Mouse (Mus musculus): ENCODE results near the gene Cmtm8. TPM values are rescaled to one million over a fixed set of nuclear protein-coding genes. Genes with fewer than 3 reads are reported as not detected.
A peak's percentile ranks its signal among the peaks of the same experiment; 100 is the strongest.

Gene Cmtm8
- total RNA-seq, 1 experiment: 1.8 TPM

- in situ Hi-C loops (cut with MboI; ENCODE audit: low sequenced_read_pairs in 2 of 2, unreplicated experiment in 2 of 2): no loop called here
- Histone ChIP-seq H3K4me3 (ENCODE audit: insufficient read depth in 1 of 2, low read depth in 1 of 2, low read length in 2 of 2, poor library complexity in 1 of 2, severe bottlenecking in 1 of 2) (no peak overlapping the region), H3K9me3 (ENCODE audit: control insufficient read depth, insufficient read depth, low read depth, low read length) (no peaks in the 10 kb centered on the region), H3K4me1 (ENCODE audit: control insufficient read depth in 2 of 2, insufficient read depth in 2 of 2, low read length in 2 of 2, poor library complexity in 1 of 2) (peaks cover 0 to 7% of the 10 kb centered on the region in 2 experiments; a peak in 2 of 4 replicates), H3K9ac (ENCODE audit: insufficient read depth, low read depth, low read length, poor library complexity, severe bottlenecking) (no peak overlapping the region), H3K27ac (ENCODE audit: insufficient read depth, low read depth, low read length, poor library complexity, severe bottlenecking) (no peak overlapping the region), H3K36me3 (ENCODE audit: control insufficient read depth, insufficient read depth, low read length, poor library complexity, severe bottlenecking) (peaks cover 8% of the 10 kb centered on the region)
- TF ChIP-seq CHD2 (IDR thresholded peaks at IDR 0.05; ENCODE audit: low read depth, low read length) (no peak), ZC3H11A (IDR thresholded peaks at IDR 0.05; ENCODE audit: borderline replicate concordance, low read depth, low read length) (no peak), HCFC1 (IDR thresholded peaks at IDR 0.05; ENCODE audit: borderline replicate concordance, insufficient read depth, low read length) (no peak), ZNF384 (IDR thresholded peaks at IDR 0.05; ENCODE audit: low read depth, low read length) (no peak)
- no peak for DNase-seq (ENCODE audit: low read depth, low spot score)
These were observed 75.9 kb downstream of the Cmtm8 start for GRCm38 (mm10) chr9:114768066-114768465.

GRCm38 (mm10) chr9:114767507-114767906 is 76.4 kb downstream of the Cmtm8 start:
- no peak for DNase-seq (ENCODE audit: low read depth, low spot score)
- H3K36me3 ChIP-seq (ENCODE audit: control insufficient read depth, insufficient read depth, low read length, poor library complexity, severe bottlenecking): peaks cover 7% of the 10 kb centered on the region
- H3K4me1 ChIP-seq (ENCODE audit: control insufficient read depth in 2 of 2, insufficient read depth in 2 of 2, low read length in 2 of 2, poor library complexity in 1 of 2): peaks cover 0 to 7% of the 10 kb centered on the region in 2 experiments; a peak in 2 of 4 replicates
- H3K9me3 ChIP-seq (ENCODE audit: control insufficient read depth, insufficient read depth, low read depth, low read length): no peaks in the 10 kb centered on the region
- no peak for TF ChIP-seq HCFC1 (IDR thresholded peaks at IDR 0.05; ENCODE audit: borderline replicate concordance, insufficient read depth, low read length)
- no peak for TF ChIP-seq ZC3H11A (IDR thresholded peaks at IDR 0.05; ENCODE audit: borderline replicate concordance, low read depth, low read length)
- no peak for TF ChIP-seq CHD2 (IDR thresholded peaks at IDR 0.05; ENCODE audit: low read depth, low read length)
- TF ChIP-seq ZNF384 (IDR thresholded peaks at IDR 0.05; ENCODE audit: low read depth, low read length): no peak
- TF ChIP-seq MAFK (IDR thresholded peaks at IDR 0.05; ENCODE audit: insufficient read depth, low read depth, low read length): no peak
- in situ Hi-C loops (cut with MboI; ENCODE audit: low sequenced_read_pairs in 2 of 2, unreplicated experiment in 2 of 2): no loop called here
- no peak overlapping the region for H3K27ac ChIP-seq (ENCODE audit: insufficient read depth, low read depth, low read length, poor library complexity, severe bottlenecking)
- no peak overlapping the region for H3K9ac ChIP-seq (ENCODE audit: insufficient read depth, low read depth, low read length, poor library complexity, severe bottlenecking)
- H3K4me3 ChIP-seq (ENCODE audit: insufficient read depth in 1 of 2, low read depth in 1 of 2, low read length in 2 of 2, poor library complexity in 1 of 2, severe bottlenecking in 1 of 2): no peak overlapping the region

- Histone ChIP-seq H3K4me1 (ENCODE audit: control insufficient read depth in 2 of 2, insufficient read depth in 2 of 2, low read length in 2 of 2, poor library complexity in 1 of 2) (peaks cover 0 to 7% of the 10 kb centered on the region in 2 experiments; a peak in 2 of 4 replicates), H3K9me3 (ENCODE audit: control insufficient read depth, insufficient read depth, low read depth, low read length) (no peaks in the 10 kb centered on the region), H3K4me3 (ENCODE audit: insufficient read depth in 1 of 2, low read depth in 1 of 2, low read length in 2 of 2, poor library complexity in 1 of 2, severe bottlenecking in 1 of 2) (no peak overlapping the region), H3K27ac (ENCODE audit: insufficient read depth, low read depth, low read length, poor library complexity, severe bottlenecking) (no peak overlapping the region), H3K36me3 (ENCODE audit: control insufficient read depth, insufficient read depth, low read length, poor library complexity, severe bottlenecking) (peaks cover 3% of the 10 kb centered on the region; the same call in 1 of the 2 replicates), H3K9ac (ENCODE audit: insufficient read depth, low read depth, low read length, poor library complexity, severe bottlenecking) (no peak overlapping the region)
- no peak for DNase-seq (ENCODE audit: low read depth, low spot score)
- in situ Hi-C loops (cut with MboI; ENCODE audit: low sequenced_read_pairs in 2 of 2, unreplicated experiment in 2 of 2): no loop called here
- no peak for TF ChIP-seq ZC3H11A (IDR thresholded peaks at IDR 0.05; ENCODE audit: borderline replicate concordance, low read depth, low read length)
- no peak for TF ChIP-seq HCFC1 (IDR thresholded peaks at IDR 0.05; ENCODE audit: borderline replicate concordance, insufficient read depth, low read length)
- no peak for TF ChIP-seq ZNF384 (IDR thresholded peaks at IDR 0.05; ENCODE audit: low read depth, low read length)
- TF ChIP-seq CHD2 (IDR thresholded peaks at IDR 0.05; ENCODE audit: low read depth, low read length): no peak
These were observed 76.9 kb downstream of the Cmtm8 start for GRCm38 (mm10) chr9:114767030-114767429.

- no peak overlapping the region for H3K27ac ChIP-seq (ENCODE audit: insufficient read depth, low read depth, low read length, poor library complexity, severe bottlenecking)
- in situ Hi-C loops (cut with MboI; ENCODE audit: low sequenced_read_pairs in 2 of 2, unreplicated experiment in 2 of 2): no loop called here
- H3K9ac ChIP-seq (ENCODE audit: insufficient read depth, low read depth, low read length, poor library complexity, severe bottlenecking): no peak overlapping the region
- H3K4me3 ChIP-seq (ENCODE audit: insufficient read depth in 1 of 2, low read depth in 1 of 2, low read length in 2 of 2, poor library complexity in 1 of 2, severe bottlenecking in 1 of 2): no peak overlapping the region
- DNase-seq (ENCODE audit: low read depth, low spot score): peak; percentile 58
- no peaks in the 10 kb centered on the region for H3K9me3 ChIP-seq (ENCODE audit: control insufficient read depth, insufficient read depth, low read depth, low read length)
- TF ChIP-seq ZC3H11A (IDR thresholded peaks at IDR 0.05; ENCODE audit: borderline replicate concordance, low read depth, low read length) (no peak), ZNF384 (IDR thresholded peaks at IDR 0.05; ENCODE audit: low read depth, low read length) (no peak), MAFK (IDR thresholded peaks at IDR 0.05; ENCODE audit: insufficient read depth, low read depth, low read length) (no peak), CHD2 (IDR thresholded peaks at IDR 0.05; ENCODE audit: low read depth, low read length) (no peak), HCFC1 (IDR thresholded peaks at IDR 0.05; ENCODE audit: borderline replicate concordance, insufficient read depth, low read length) (no peak)
- peaks cover 0 to 16% of the 10 kb centered on the region in 2 experiments; a peak in 2 of 4 replicates for H3K4me1 ChIP-seq (ENCODE audit: control insufficient read depth in 2 of 2, insufficient read depth in 2 of 2, low read length in 2 of 2, poor library complexity in 1 of 2)
- H3K36me3 ChIP-seq (ENCODE audit: control insufficient read depth, insufficient read depth, low read length, poor library complexity, severe bottlenecking): peaks cover 7% of the 10 kb centered on the region; the same call in 1 of the 2 replicates
These were observed 80.6 kb downstream of the Cmtm8 start for GRCm38 (mm10) chr9:114763341-114763740.

GRCm38 (mm10) chr9:114761848-114762247 is 82.1 kb downstream of the Cmtm8 start:
- Histone ChIP-seq H3K9me3 (ENCODE audit: control insufficient read depth, insufficient read depth, low read depth, low read length) (no peaks in the 10 kb centered on the region), H3K36me3 (ENCODE audit: control insufficient read depth, insufficient read depth, low read length, poor library complexity, severe bottlenecking) (peaks cover 13% of the 10 kb centered on the region; the same call in 1 of the 2 replicates), H3K9ac (ENCODE audit: insufficient read depth, low read depth, low read length, poor library complexity, severe bottlenecking) (no peak overlapping the region), H3K4me3 (ENCODE audit: insufficient read depth in 1 of 2, low read depth in 1 of 2, low read length in 2 of 2, poor library complexity in 1 of 2, severe bottlenecking in 1 of 2) (no peak overlapping the region), H3K4me1 (ENCODE audit: control insufficient read depth in 2 of 2, insufficient read depth in 2 of 2, low read length in 2 of 2, poor library complexity in 1 of 2) (peaks cover 0 to 8% of the 10 kb centered on the region in 2 experiments; a peak in 2 of 4 replicates), H3K27ac (ENCODE audit: insufficient read depth, low read depth, low read length, poor library complexity, severe bottlenecking) (no peak overlapping the region)
- TF ChIP-seq ZC3H11A (IDR thresholded peaks at IDR 0.05; ENCODE audit: borderline replicate concordance, low read depth, low read length): no peak
- no peak for TF ChIP-seq MAFK (IDR thresholded peaks at IDR 0.05; ENCODE audit: insufficient read depth, low read depth, low read length)
- no peak for TF ChIP-seq ZNF384 (IDR thresholded peaks at IDR 0.05; ENCODE audit: low read depth, low read length)
- TF ChIP-seq CHD2 (IDR thresholded peaks at IDR 0.05; ENCODE audit: low read depth, low read length): no peak
- no peak for TF ChIP-seq HCFC1 (IDR thresholded peaks at IDR 0.05; ENCODE audit: borderline replicate concordance, insufficient read depth, low read length)
- in situ Hi-C loops (cut with MboI; ENCODE audit: low sequenced_read_pairs in 2 of 2, unreplicated experiment in 2 of 2): no loop called here
- no peak for DNase-seq (ENCODE audit: low read depth, low spot score)

Measured in ES-E14 (cell line).